Mouse (Mus musculus): ENCODE results near the gene Gm340.

The Gm340 gene

DNA sequence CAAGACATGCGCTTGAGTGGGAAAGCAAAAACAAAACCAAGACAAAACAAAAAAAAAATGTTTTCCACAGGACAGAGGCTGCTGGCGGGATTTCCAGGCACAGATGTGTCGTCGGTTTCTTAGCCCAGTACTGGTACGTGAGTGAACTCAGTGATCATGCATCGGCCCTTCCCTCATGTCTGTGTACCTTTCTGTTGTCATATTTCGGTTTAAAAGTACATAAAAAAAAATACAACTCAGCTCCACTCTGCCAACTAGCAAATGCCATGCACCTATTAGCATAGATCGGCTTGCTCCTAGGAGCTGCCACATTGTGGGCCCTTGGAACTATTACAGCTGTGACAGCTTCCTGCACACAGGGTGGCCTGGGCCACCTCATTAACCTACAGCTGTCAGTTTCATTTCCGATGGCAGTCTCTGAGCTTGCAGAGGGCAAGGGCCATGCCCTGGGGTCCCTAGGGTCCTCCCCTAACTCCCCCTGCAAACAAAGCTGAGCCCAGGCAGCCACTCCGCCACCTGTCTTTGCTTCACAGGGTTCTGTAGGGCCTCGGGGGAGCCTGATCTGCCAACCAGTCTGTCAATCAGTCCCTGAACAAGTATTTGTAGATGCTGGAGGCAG is 33.5 kb downstream of the Gm340 start:
- DNase-seq: no peak

DNA sequence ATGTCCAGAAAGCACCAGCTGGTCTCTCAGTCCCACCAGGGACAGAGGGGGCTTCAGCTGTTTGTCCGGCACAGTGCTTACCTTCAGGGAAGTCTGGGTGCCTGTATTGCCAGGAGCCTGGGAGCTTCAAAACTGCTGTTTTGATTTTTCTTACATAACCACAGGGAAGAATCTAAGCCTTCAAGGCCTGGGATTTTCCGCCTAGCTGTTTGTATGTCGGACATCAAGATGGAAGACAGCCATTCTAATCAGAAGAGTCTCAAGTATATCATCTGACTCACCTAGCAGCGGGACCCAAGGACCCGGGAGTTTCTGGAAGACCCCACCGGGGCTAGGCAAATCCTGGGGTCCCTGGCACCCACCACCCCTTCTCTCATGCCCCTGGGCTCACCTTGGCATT is 34.1 kb downstream of the Gm340 start:
- DNase-seq: no peak

DNA sequence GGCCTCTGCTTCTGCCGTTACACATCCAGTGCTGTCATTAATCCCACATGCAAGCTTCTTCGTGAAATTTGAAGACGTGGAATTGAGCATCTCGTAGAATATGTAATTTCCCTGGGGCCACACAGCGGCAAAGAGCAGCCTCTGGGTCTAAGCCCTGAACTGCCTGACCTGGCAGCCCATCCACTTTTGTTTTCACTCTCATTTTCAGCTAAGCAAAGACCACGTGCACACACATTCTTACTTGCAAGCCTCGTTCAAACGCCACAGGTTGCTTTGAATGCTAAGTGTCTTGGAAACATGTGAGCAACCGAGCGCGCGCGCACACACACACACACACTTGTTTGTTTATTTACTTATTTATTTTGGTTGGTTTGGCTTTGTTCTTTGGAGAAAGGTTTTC is 34.9 kb downstream of the Gm340 start:
- no peak for DNase-seq

GRCm38 (mm10) chr19:41618153-41618657 is 36.0 kb downstream of the Gm340 start:
- DNase-seq: no peak

- no peak for DNase-seq
These were observed 36.7 kb downstream of the Gm340 start for GRCm38 (mm10) chr19:41618771-41619385.

DNA sequence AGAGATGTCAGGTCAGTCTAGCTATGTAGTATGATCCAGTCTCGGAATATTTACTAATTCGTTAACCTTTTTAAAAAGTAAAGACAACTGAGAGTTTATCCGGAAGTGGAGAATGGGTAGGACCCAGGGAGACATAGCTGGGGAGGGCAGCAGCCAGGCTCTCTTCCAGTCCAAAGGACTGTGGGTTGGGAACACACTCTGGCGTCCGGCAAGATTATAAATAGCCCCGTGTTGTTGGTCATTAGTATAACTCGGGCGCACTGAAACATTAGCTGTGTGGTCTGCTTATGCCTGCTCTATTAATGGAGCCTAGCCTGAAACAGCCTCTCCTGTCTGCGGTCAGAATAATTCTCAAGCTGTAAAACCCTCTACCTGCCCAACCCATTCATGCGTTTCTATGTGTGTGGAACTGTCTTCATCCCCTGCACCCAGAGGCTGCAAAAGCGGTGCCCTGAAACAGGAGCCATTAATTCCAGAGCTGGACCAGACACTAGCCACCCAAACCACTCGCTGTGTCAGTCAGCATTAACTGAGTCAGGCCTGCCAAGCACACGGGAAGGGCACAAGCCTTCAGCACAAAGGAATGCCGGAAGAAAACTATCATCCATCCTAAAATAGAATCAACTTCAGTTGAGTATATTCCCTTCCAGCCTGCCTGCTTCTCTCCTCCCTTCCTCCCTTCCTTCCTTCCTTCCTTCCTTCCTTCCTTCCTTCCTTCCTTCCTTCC is 38.4 kb downstream of the Gm340 start:
- DNase-seq: no peak

GRCm38 (mm10) chr19:41628970-41629369 is 46.8 kb downstream of the Gm340 start:
- no peak for DNase-seq

DNA sequence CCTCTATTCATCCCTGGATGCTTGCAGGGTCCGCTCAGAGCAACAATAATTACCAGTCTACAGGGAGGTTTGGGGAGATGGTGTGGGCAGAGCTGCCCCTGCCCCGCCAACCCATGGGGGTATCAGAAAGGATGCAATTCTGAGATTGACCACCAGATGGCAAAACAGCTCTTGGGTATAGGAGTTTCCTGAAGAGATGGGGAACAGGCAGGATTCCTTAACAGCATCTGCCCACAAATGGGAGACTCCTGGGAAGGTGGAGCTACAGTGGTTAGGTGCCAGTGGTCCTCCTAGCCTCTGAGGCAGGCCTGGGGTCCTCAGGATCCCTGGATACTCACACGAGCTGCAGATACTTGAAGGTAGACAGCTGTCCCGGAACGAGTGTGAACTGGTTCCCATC is 47.4 kb downstream of the Gm340 start:
- peak; percentile 45 to 50 for DNase-seq

DNA sequence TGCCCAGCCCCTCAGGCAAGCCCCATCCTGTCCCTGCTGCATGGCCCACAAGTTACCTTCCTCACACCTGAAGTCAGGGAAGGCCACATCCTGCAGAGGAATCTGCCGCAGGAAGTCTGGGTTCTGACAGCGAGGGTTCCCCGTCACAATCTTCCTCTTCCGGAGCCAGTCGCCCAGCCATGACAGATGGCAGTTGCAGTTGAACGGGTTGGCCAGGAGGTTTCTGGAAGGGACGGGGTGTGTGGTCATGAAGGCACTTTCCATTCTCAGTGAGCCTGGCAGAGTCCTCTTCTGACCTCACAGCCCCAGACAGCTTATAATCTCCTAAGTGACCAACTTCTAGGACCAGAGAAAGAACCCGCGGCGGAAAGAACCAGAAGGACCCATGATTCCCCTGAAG is 51.9 kb downstream of the Gm340 start:
- no peak for DNase-seq

GRCm38 (mm10) chr19:41634999-41635398 is 52.8 kb downstream of the Gm340 start:
- no peak for DNase-seq
